Mouse (Mus musculus): ENCODE measurements around the gene Ccdc171.

DNA sequence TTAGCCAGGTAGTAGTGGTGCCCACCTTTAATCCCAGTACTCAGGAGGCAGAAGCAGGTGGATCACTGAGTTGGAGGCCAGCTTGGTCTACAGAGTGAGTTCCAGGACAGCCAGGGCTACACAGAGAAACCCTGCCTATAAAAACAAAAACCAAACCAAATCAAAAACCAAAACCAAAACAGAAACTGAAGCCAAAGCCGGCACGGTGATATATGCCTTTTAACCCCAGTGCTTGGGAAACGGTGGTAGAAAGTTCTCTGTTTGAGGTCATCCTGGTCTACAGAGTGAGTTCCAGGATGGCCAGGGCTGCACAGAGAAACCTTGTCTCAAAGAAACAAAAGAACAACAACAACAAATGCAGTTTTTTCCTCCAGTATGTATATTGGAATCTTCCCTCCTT lies 13.1 kb upstream of the Ccdc171 start:
- TF ChIP-seq TAL1 (conservative IDR thresholded peaks at IDR 0.05; ENCODE audit: low read depth, low read length) (no peak), CTCF (IDR thresholded peaks at IDR 0.05; ENCODE audit: low read depth, low read length) (no peak), GATA1 (IDR thresholded peaks at IDR 0.05; ENCODE audit: borderline replicate concordance, low read length) (no peak), POLR2AphosphoS5 (IDR thresholded peaks at IDR 0.05; ENCODE audit: insufficient replicate concordance, low read depth, low read length) (no peak)

All from G1E (cell line).